Mouse (Mus musculus): ENCODE measurements around the gene Clec4a4. TPM values are rescaled to one million over a fixed set of nuclear protein-coding genes. Genes with fewer than 3 reads are reported as not detected.
"Not testable (repeated sequence)": the region's sequence is repeated elsewhere in the genome, so short reads cannot be mapped to it uniquely, and the experiment has no call there.

Gene Clec4a4
- not detected for total RNA-seq (2021)
- long read RNA-seq: 0 reads

GRCm38 (mm10) chr6:122989876-122990437 is at the start of gene Clec4a4:
Clec4a4 (plus strand) TSS chr6:122990367.
- DNase-seq (ENCODE audit: low spot score in 2 of 2): no peak

GRCm38 (mm10) chr6:122946760-122947159 is 43.4 kb upstream of the Clec4a4 start:
- DNase-seq (ENCODE audit: low spot score in 2 of 2): no peak

- no peak for DNase-seq (ENCODE audit: low spot score in 2 of 2)
Measured at GRCm38 (mm10) chr6:122952401-122952800, 37.8 kb upstream of the Clec4a4 start, which contains the start of gene Clec4a3. Clec4a3 (plus strand) TSS chr6:122952515.

- DNase-seq (ENCODE audit: low spot score in 2 of 2): no peak
Measured at GRCm38 (mm10) chr6:122964562-122964961, 25.6 kb upstream of the Clec4a4 start.

- no peak for DNase-seq (ENCODE audit: low spot score in 2 of 2)
Measured at GRCm38 (mm10) chr6:122969048-122969447, 21.1 kb upstream of the Clec4a4 start.

GRCm38 (mm10) chr6:123004696-123005095 is 14.5 kb downstream of the Clec4a4 start:
- DNase-seq (ENCODE audit: low spot score in 2 of 2): not testable (repeated sequence)

- DNase-seq (ENCODE audit: low spot score in 2 of 2): no peak
Measured at GRCm38 (mm10) chr6:123005591-123005990, 15.4 kb downstream of the Clec4a4 start.

- DNase-seq (ENCODE audit: low spot score in 2 of 2): no peak
Measured at GRCm38 (mm10) chr6:123049742-123050372, 59.7 kb downstream of the Clec4a4 start, which contains the start of gene Clec4b1. Clec4b1 (plus strand) TSS chr6:123049962.

Other genes starting within 250 kb of the Clec4a4 start
- gene Slc2a3, start 188.7 kb upstream of the Clec4a4 start, total RNA-seq (2021): 100 to 1,000 TPM; 110 to 113 TPM
- gene Foxj2, start 170.5 kb upstream of the Clec4a4 start, total RNA-seq (2021): 10 to 100 TPM; 29.1 to 29.9 TPM
- gene C3ar1, start 134.2 kb upstream of the Clec4a4 start, total RNA-seq (2021): under 1 TPM; 0.38 to 0.79 TPM
- 100 to 1,000 TPM; 212 to 213 TPM for gene Necap1, start 115.9 kb upstream of the Clec4a4 start, total RNA-seq (2021)
- gene Clec4a1, start 68.5 kb upstream of the Clec4a4 start, total RNA-seq (2021): under 1 TPM; 0.27 to 0.41 TPM
- under 1 TPM; 0.38 to 0.82 TPM for gene Clec4a3, start 37.9 kb upstream of the Clec4a4 start, total RNA-seq (2021)
- not detected for gene Clec4b1, start 59.6 kb downstream of the Clec4a4 start, total RNA-seq (2021)
- 1 to 10 TPM; 1.3 to 2.0 TPM for gene Clec4a2, start 116.1 kb downstream of the Clec4a4 start, total RNA-seq (2021)
- not detected for gene Clec4b2, start 182.5 kb downstream of the Clec4a4 start, total RNA-seq (2021)
- not detected for gene Clec4n, start 239.5 kb downstream of the Clec4a4 start, total RNA-seq (2021)

All from layer of hippocampus, adult 18-20 months (tissue).